Mouse (Mus musculus) intestine, postnatal 0 days (tissue): Measurements from ENCODE around the gene Aqr. TPM values are rescaled to one million over a fixed set of nuclear protein-coding genes. Genes with fewer than 3 reads are reported as not detected.
A peak's percentile ranks its signal among the peaks of the same experiment; 100 is the strongest.
"Not testable (repeated sequence)": the region's sequence is repeated elsewhere in the genome, so short reads cannot be mapped to it uniquely, and the experiment has no call there.

Experiments
- ATAC-seq: fragments of 200-750 bp; cut with Nextera tagmentation; 2 replicates; pipeline ENCODE4 v1.8.0; 2017; ENCODE audit warnings: mild to moderate bottlenecking, moderate TSS enrichment, moderate library complexity
- H3K27ac ChIP-seq: fragments of 300-500 bp; sonication (generic); 2 replicates; pipeline ENCODE4 v1.5.1; 2014; ENCODE audit warnings: mild to moderate bottlenecking, low read depth, low read length, moderate library complexity
- H3K27me3 ChIP-seq: fragments of 300-500 bp; sonication (generic); replicated peaks from 2 replicates; pipeline ENCODE4 v1.6.1; 2014; ENCODE audit warnings: low read length, mixed read lengths; ENCODE audit not compliant: control insufficient read depth, insufficient read depth
- H3K36me3 ChIP-seq: fragments of 300-500 bp; sonication (generic); 2 replicates; pipeline ENCODE4 v1.6.1; 2014; ENCODE audit warnings: mild to moderate bottlenecking, moderate library complexity; ENCODE audit not compliant: control insufficient read depth, insufficient read depth
- H3K4me1 ChIP-seq: fragments of 300-500 bp; sonication (generic); replicated peaks from 2 replicates; pipeline ENCODE4 v1.6.1; 2014; ENCODE audit warnings: antibody characterized with exemption, low read length, mixed read lengths; ENCODE audit not compliant: control insufficient read depth, insufficient read depth
- H3K4me2 ChIP-seq: fragments of 300-500 bp; sonication (generic); replicated peaks from 2 replicates; pipeline ENCODE4 v1.6.1; 2014; ENCODE audit warnings: low read depth, mild to moderate bottlenecking, moderate library complexity
- H3K4me3 ChIP-seq: fragments of 300-500 bp; sonication (generic); 2 replicates; pipeline ENCODE4 v1.5.1; 2014; ENCODE audit warnings: low read depth, low read length
- H3K9ac ChIP-seq: fragments of 300-500 bp; sonication (generic); 2 replicates; pipeline ENCODE4 v1.6.1; 2014; ENCODE audit warnings: mild to moderate bottlenecking, low read depth, low read length
- H3K9me3 ChIP-seq: fragments of 300-500 bp; sonication (generic); 2 replicates; pipeline ENCODE4 v1.6.1; 2016; ENCODE audit warnings: mixed run types; ENCODE audit not compliant: control insufficient read depth
- CTCF ChIP-seq: sonication (generic); IDR thresholded peaks from 2 replicates; pipeline ENCODE4 v1.5.1; 2016; ENCODE audit warnings: low read depth, mild to moderate bottlenecking, control low read depth, antibody characterized with exemption, moderate library complexity
- WGBS: fragments of 180-500 bp; shearing (Covaris S2); extraction: QIAGEN DNeasy Blood & Tissue Kit; methylation state at CpG from one replicate; pipeline ENCODE4 v1.1.7; 2014; 5-methylcytosine and 5-hydroxymethylcytosine counted together
- polyA plus RNA-seq: library from polyadenylated mRNA; unstranded; fragments of >200 nt; fragmentation: Nextera tagmentation; extraction: Ambion mirVana; gene quantifications from 2 replicates; pipeline ENCODE4 v1.2.1, GENCODE M21; 2015

Aqr gene
- 26.7 and 29.1 TPM in 2 replicates for polyA plus RNA-seq

- H3K4me2 ChIP-seq, H3K27me3 ChIP-seq, ATAC-seq, H3K27ac ChIP-seq, H3K4me3 ChIP-seq, H3K4me1 ChIP-seq, H3K9ac ChIP-seq, H3K36me3 ChIP-seq, H3K9me3 ChIP-seq: not testable (repeated sequence)
- 69% methylated on average over 1 of the region's 6 CpGs for WGBS
Measured at GRCm38 (mm10) chr2:114186924-114187323, at the start of gene Aqr. Gene Aqr (minus strand): TSS chr2:114187024.

GRCm38 (mm10) chr2:114236566-114236965 is 49.7 kb upstream of the Aqr start:
- Histone ChIP-seq H3K4me3 (no peak overlapping the region), H3K27me3 (no peaks in the 10 kb centered on the region), H3K36me3 (no peaks in the 10 kb centered on the region), H3K9ac (no peak overlapping the region), H3K27ac (no peak overlapping the region), H3K4me1 (no peaks in the 10 kb centered on the region), H3K9me3 (no peaks in the 10 kb centered on the region), H3K4me2 (no peak overlapping the region)
- ATAC-seq, result no peak
- no peak for TF ChIP-seq CTCF
- WGBS, result 88% methylated on average over 1 of the region's 1 CpGs

- Histone ChIP-seq H3K4me1 (no peaks in the 10 kb centered on the region), H3K36me3 (no peaks in the 10 kb centered on the region), H3K9ac (no peak overlapping the region), H3K4me3 (no peak overlapping the region), H3K9me3 (no peaks in the 10 kb centered on the region), H3K27me3 (no peaks in the 10 kb centered on the region), H3K27ac (no peak overlapping the region), H3K4me2 (no peak overlapping the region)
- TF ChIP-seq CTCF, result no peak
- ATAC-seq, result no peak
- 81% methylated on average over 3 of the region's 3 CpGs for WGBS
Measured at GRCm38 (mm10) chr2:114235584-114235983, 48.8 kb upstream of the Aqr start.

- WGBS, result 68% methylated on average over 2 of the region's 2 CpGs
- Histone ChIP-seq H3K27me3 (no peaks in the 10 kb centered on the region), H3K4me1 (no peaks in the 10 kb centered on the region), H3K4me2 (no peak overlapping the region), H3K36me3 (no peaks in the 10 kb centered on the region), H3K9ac (no peak overlapping the region), H3K4me3 (no peak overlapping the region), H3K27ac (no peak overlapping the region), H3K9me3 (no peaks in the 10 kb centered on the region)
- no peak for ATAC-seq
- no peak for TF ChIP-seq CTCF
Measured at GRCm38 (mm10) chr2:114231248-114231647, 44.4 kb upstream of the Aqr start.

- Histone ChIP-seq H3K4me1 (no peaks in the 10 kb centered on the region), H3K9me3 (no peaks in the 10 kb centered on the region), H3K4me3 (no peak overlapping the region), H3K36me3 (no peaks in the 10 kb centered on the region), H3K27ac (no peak overlapping the region), H3K4me2 (no peak overlapping the region), H3K9ac (no peak overlapping the region), H3K27me3 (no peaks in the 10 kb centered on the region)
- no peak for ATAC-seq
- no peak for TF ChIP-seq CTCF
- WGBS, result 85% methylated on average over 2 of the region's 2 CpGs
Measured at GRCm38 (mm10) chr2:114228672-114229071, 41.8 kb upstream of the Aqr start.

- H3K27me3 ChIP-seq, result no peaks in the 10 kb centered on the region
- no peak overlapping the region for H3K27ac ChIP-seq
- 69% methylated on average over 6 of the region's 6 CpGs for WGBS
- H3K4me1 ChIP-seq, result no peaks in the 10 kb centered on the region
- no peak overlapping the region for H3K9ac ChIP-seq
- no peak for ATAC-seq
- no peak overlapping the region for H3K4me2 ChIP-seq
- no peaks in the 10 kb centered on the region for H3K36me3 ChIP-seq
- no peak for TF ChIP-seq CTCF
- no peak overlapping the region for H3K4me3 ChIP-seq
- H3K9me3 ChIP-seq, result no peaks in the 10 kb centered on the region
Measured at GRCm38 (mm10) chr2:114205036-114205435, 18.2 kb upstream of the Aqr start.

GRCm38 (mm10) chr2:114201574-114201973 is 14.8 kb upstream of the Aqr start:
- no peak overlapping the region for H3K27ac ChIP-seq
- H3K9me3 ChIP-seq, result no peaks in the 10 kb centered on the region
- WGBS, result 34% methylated on average over 4 of the region's 4 CpGs
- no peaks in the 10 kb centered on the region for H3K4me1 ChIP-seq
- no peaks in the 10 kb centered on the region for H3K27me3 ChIP-seq
- H3K4me3 ChIP-seq, result peak overlapping the region; percentile 76
- no peak for TF ChIP-seq CTCF
- H3K4me2 ChIP-seq, result peak overlapping the region; percentile 83
- no peaks in the 10 kb centered on the region for H3K36me3 ChIP-seq
- no peak for ATAC-seq
- H3K9ac ChIP-seq, result peak overlapping the region; percentile 82; the same call in 1 of the 2 replicates
